Mouse (Mus musculus) testis, adult 2 months (tissue): ENCODE results near the gene Ccdc163. TPM values are rescaled to one million over a fixed set of nuclear protein-coding genes. Genes with fewer than 3 reads are reported as not detected.

Source experiments
- H3K27ac ChIP-seq: fragments of 200-500 bp; 2 replicates; pipeline ENCODE4 v1.5.1; 2012; ENCODE audit warnings: low read depth, low read length; ENCODE audit not compliant: control insufficient read depth, insufficient read depth
- H3K27me3 ChIP-seq: fragments of 200-500 bp; 2 replicates; pipeline ENCODE4 v1.6.1; 2012; ENCODE audit warnings: mild to moderate bottlenecking, low read length, moderate library complexity; ENCODE audit not compliant: control insufficient read depth, insufficient read depth
- H3K36me3 ChIP-seq: fragments of 200-500 bp; 2 replicates; pipeline ENCODE4 v1.6.1; 2012; ENCODE audit warnings: mild to moderate bottlenecking, low read length; ENCODE audit not compliant: control insufficient read depth, insufficient read depth
- H3K4me1 ChIP-seq: fragments of 200-500 bp; 2 replicates; pipeline ENCODE4 v1.6.1; 2012; ENCODE audit warnings: low read length; ENCODE audit not compliant: control insufficient read depth, insufficient read depth
- H3K4me3 ChIP-seq: fragments of 200-500 bp; 2 replicates; pipeline ENCODE4 v1.5.1; 2012; ENCODE audit warnings: low read depth, mild to moderate bottlenecking, low read length, moderate library complexity, mixed read lengths; ENCODE audit not compliant: control insufficient read depth
- CTCF ChIP-seq: fragments of 200-500 bp; IDR thresholded peaks from 2 replicates; pipeline ENCODE4 v1.5.1; 2012; ENCODE audit warnings: low read depth, mild to moderate bottlenecking, inconsistent platforms, low read length, moderate library complexity; ENCODE audit not compliant: control insufficient read depth, insufficient read depth, insufficient replicate concordance
- POLR2A ChIP-seq: fragments of 200-500 bp; IDR thresholded peaks from 2 replicates; pipeline ENCODE4 v1.6.1; 2012; ENCODE audit warnings: low read depth, mild to moderate bottlenecking, inconsistent platforms, low read length, moderate library complexity; ENCODE audit not compliant: control insufficient read depth
- polyA plus RNA-seq: library from polyadenylated mRNA; depleted of rRNA; stranded (reverse); fragments of >200 nt; gene quantifications from 2 replicates; pipeline ENCODE4 v1.2.3, GENCODE M21; 2012

Gene Ccdc163
- polyA plus RNA-seq, 1 experiment = 214 TPM

DNA sequence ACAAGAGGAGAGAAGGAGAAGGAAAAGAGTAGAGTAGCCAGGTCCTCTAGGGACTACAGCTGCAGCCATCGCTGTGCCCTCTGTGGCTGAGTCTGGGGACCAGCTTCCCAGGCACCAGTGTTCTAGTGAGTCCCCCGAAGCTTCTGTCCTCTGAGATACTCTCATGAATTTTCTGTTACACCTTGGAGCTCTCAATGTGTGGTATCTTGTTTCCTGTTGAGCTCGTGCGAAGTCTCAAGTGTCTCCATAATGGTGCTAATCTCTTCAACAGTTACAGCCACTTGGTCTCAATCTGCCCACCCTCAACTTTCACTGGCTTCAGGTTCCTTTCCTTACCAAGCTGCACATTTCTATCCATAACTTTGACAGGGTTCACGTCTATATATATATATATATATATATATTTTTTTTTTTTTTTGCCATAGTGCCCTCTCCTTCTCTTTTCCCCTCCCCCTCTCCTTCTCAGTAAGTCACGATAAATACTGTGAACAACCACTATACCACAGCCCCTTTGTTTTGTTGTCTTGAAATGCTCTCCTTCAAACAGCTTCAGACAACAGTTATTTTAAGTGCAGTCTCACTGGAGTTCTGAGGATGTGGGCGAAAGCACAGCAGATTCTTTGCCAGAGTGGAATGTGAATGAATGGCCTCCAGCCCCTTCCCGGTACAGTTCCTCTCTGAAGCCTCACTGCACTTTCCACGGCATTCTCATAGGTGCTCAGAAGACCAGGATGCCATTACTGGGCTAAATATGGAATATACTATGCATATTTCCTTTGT, 30.9 kb downstream of the Ccdc163 start:
- Histone ChIP-seq H3K27me3 (no peaks in the 10 kb centered on the region), H3K36me3 (no peaks in the 10 kb centered on the region), H3K4me1 (no peaks in the 10 kb centered on the region), H3K27ac (no peak overlapping the region), H3K4me3 (no peak overlapping the region)
- TF ChIP-seq CTCF (no peak), POLR2A (no peak)

DNA sequence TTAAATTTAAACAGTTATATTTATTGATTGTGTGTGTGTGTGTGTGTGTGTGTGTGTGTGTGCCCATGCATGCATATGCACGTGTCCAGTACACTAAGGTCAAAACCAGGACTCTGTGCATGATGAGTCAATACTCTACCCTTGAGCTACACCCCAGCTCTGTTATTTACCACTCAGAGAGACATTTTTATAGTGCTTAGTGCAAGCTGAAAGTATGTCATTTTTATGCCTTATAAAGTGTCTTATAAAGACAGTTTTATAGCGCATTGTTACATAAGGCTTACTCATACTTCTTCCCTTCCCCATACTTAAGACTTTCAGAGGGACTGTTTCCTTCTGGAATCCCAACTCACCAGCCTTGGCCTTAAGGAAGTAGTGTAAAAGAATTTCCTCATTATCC, 41.4 kb downstream of the Ccdc163 start:
- no peaks in the 10 kb centered on the region for H3K36me3 ChIP-seq
- no peaks in the 10 kb centered on the region for H3K4me1 ChIP-seq
- no peak overlapping the region for H3K27ac ChIP-seq
- no peak for TF ChIP-seq CTCF
- no peak for TF ChIP-seq POLR2A
- no peak overlapping the region for H3K4me3 ChIP-seq
- H3K27me3 ChIP-seq = no peaks in the 10 kb centered on the region

DNA sequence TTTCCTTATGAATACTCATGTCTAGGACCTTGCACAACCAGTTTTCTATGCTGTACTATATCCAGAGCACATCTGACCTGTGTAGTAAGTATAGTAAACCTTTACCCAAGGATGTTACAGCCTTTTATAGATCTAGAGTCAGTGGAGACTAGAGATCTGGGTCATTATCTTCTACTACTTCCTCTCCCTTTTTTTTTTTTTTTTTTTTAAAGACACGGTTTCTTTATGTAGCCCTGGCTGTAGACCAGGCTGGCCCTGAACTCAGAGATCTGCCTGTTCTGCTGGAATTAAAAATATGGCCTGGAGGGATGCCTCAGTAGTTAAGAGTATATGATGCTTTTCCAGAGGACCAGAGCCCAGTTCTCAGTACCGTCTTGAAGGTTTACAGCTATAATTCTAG, 53.6 kb downstream of the Ccdc163 start:
- no peaks in the 10 kb centered on the region for H3K27me3 ChIP-seq
- no peak overlapping the region for H3K27ac ChIP-seq
- H3K4me1 ChIP-seq = no peaks in the 10 kb centered on the region
- H3K36me3 ChIP-seq = no peaks in the 10 kb centered on the region
- H3K4me3 ChIP-seq = no peak overlapping the region
- TF ChIP-seq CTCF = no peak
- no peak for TF ChIP-seq POLR2A

- Histone ChIP-seq H3K36me3 (no peaks in the 10 kb centered on the region), H3K4me1 (no peaks in the 10 kb centered on the region), H3K27ac (no peak overlapping the region), H3K4me3 (no peak overlapping the region), H3K27me3 (no peaks in the 10 kb centered on the region)
- TF ChIP-seq CTCF (no peak), POLR2A (no peak)
Observed at GRCm38 (mm10) chr4:116764001-116764400, 55.7 kb downstream of the Ccdc163 start.

DNA sequence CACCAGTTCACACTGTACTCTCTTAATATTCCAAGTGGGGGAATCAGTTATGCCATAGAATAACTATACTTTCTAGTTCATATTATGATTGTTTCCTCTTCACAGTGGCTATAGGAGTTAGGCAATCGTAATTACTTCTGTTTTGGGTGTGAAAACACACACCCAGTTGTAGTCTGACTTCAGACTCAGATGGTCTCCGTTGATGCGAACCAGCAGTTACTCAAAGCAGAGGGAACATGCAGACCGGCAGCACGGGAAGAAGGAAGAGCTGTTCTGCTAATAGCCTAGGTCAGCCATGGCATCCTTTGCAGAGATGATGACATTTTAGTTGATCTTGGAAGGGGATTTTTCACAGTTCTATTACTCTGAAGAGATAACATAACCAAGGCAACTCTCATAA, 60.2 kb downstream of the Ccdc163 start:
- Histone ChIP-seq H3K27me3 (no peaks in the 10 kb centered on the region), H3K36me3 (no peaks in the 10 kb centered on the region), H3K4me3 (no peak overlapping the region), H3K4me1 (no peaks in the 10 kb centered on the region), H3K27ac (no peak overlapping the region)
- no peak for TF ChIP-seq CTCF
- no peak for TF ChIP-seq POLR2A

DNA sequence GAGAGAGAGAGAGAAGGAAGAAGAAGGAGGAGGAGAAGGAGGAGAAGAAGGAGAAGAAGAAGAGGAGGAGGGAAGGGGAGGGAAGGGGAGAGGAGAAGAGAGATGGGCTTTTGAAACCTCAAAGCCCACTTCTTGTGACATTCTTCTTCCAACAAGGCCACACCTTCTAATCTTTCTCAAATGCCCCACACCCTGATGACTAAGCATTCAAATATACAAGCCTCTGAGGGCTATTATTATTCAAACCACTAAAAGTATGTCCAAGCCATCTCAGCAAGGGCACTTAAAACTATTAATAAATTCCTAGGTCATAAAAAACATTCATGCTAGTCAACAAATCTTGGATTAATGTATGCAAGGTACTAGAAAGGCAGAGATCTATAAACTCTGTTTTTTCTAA, 60.8 kb downstream of the Ccdc163 start:
- TF ChIP-seq POLR2A (no peak), CTCF (no peak)
- H3K27ac ChIP-seq = no peak overlapping the region
- H3K27me3 ChIP-seq = no peaks in the 10 kb centered on the region
- no peaks in the 10 kb centered on the region for H3K36me3 ChIP-seq
- H3K4me3 ChIP-seq = no peak overlapping the region
- no peaks in the 10 kb centered on the region for H3K4me1 ChIP-seq

DNA sequence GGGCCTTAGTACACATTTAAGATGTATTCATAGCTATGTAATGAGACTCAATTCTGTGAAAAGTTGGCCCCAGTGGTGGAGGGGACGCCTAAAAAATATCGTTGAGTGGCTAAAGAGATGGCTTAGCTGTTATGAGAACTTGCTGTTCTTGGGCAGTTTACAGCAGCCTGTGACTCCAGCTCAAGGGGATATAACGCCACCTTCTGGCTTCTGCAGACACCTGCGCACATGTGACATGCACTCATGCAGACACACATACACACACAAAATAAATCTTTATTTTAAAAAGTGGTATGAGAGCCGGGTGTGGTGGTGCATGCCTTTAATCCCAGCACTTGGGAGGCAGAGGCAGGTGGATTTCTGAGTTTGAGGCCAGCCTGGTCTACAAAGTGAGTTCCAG, 68.1 kb downstream of the Ccdc163 start:
- no peaks in the 10 kb centered on the region for H3K27me3 ChIP-seq
- no peaks in the 10 kb centered on the region for H3K36me3 ChIP-seq
- no peaks in the 10 kb centered on the region for H3K4me1 ChIP-seq
- no peak overlapping the region for H3K27ac ChIP-seq
- TF ChIP-seq POLR2A (no peak), CTCF (no peak)
- no peak overlapping the region for H3K4me3 ChIP-seq
